Mouse (Mus musculus) right cerebral cortex, postnatal 4 days (tissue): ENCODE measurements around the gene Stra6l.

Source experiments
- DNase-seq: peaks from one replicate; pipeline ENCODE4 v3.0.0-alpha.2; 2022

Stra6l gene

DNA sequence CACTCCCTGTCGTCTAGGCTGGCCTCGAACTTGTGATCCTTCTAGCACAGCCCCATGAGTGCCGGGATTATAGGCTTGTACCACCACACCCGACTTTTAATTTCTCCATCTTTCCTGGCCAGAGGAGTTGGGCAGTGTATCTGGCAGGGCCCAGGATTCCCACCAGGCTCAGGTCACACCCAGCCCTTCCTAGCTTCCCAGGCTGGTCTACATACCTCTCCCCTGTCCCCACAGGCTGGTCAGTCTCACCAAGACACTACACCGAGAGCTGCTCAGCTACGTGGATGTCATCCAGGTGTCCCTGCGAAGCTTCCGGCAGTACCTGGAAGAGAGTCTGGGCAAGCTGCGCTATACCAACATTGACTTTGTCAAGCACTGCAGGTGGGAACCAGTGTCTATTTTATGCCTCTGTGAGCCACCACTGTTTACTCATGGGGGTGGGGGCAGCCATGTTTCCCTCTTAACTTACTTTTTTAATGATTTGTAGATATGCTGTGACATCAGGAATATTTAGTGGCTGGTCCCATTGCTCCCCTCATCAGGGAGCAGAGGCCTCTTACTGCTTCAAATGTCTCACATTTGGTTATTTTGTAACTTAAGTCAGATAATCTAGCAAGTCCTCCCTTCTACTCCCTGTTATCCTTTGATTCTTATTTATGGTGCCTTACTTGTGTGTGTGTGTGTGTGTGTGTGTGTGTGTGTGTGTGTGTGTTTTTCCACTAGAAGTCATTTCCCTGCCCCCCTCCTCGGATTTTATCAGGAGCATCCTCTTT, 73.4 kb downstream of the Stra6l start:
- DNase-seq, result no peak

DNA sequence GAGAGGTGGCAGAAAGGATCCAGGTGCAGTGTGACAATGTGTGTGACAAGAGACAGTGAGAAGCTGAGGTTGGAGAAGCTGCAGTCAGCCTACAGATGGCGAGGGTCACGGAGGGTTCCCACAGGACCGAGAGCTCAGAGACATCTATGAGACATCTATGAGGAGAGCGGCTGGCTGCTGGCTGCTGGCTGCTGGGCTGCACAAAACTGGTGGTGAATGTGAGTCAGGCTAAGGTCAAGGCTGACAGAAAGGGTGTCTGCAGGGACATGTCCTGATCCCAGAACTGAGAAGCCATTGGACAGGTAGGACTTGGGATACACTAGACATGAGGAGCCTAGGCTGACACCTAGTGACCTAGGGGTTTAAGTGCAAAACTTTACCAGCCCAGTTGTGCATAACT, 75.5 kb downstream of the Stra6l start:
- no peak for DNase-seq

DNA sequence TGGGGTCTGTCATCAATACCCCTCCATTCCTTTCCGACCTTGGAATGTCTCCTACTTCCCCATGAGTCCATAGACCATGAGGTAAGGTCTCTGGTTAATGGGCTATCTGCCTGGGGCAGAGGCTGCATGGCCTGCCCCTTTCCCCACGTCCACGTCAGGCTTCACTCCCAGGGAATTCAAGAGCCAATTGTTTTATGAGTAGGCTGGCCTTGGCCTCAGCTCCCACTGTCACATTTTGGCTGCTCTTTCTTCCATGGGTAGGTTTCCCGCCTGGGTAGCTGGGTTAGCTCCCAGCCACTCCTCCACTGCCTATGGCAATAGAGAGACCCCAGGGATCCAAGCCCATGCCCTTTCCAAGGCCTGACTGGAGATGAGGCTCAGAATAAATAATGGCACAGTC, 80.1 kb downstream of the Stra6l start:
- DNase-seq, result no peak
